Mouse (Mus musculus): ENCODE results near the gene Rragc. TPM values are rescaled to one million over a fixed set of nuclear protein-coding genes. Genes with fewer than 3 reads are reported as not detected.

Gene Rragc
- polyA plus RNA-seq, 1 experiment from 2014 or later: 80.9 TPM

DNA sequence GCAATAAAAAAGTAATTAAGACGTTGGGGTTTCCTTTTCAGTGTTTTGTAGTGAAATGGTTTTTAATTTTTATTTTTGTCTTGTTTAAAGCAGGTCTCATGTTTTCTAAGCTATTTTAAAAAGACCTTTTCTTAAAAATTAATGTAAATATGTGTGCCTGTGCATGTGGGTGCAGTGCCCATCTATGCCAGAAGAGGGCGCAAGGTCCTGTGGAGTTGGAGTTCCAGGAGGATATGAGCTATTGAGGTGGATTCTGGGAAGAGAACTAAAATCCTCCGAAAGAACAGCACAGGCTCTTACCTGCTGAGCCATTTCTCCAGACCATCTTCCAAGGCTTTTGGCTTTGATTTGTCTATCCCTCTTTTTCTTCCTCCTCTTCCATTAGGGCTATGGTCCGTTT lies 53.8 kb downstream of the Rragc start:
- peaks cover 15% of the 10 kb centered on the region for H3K27me3 ChIP-seq
- ATAC-seq: no peak
- no peak for DNase-seq (ENCODE audit: low read depth, low spot score)
- TF ChIP-seq CTCF (IDR thresholded peaks at IDR 0.05): peak; percentile 65
- in situ Hi-C loops (cut with MboI; ENCODE audit: low pct_unique_long_range_greater_than_20kb): no loop called here
- POLR2A ChIA-PET: no interaction called here
- CTCF ChIA-PET: interaction anchor here (0.8 kb wide), 1 partner anchor 20 kb away, joined by 5 read pairs; no protein-coding TSS in a partner anchor

DNA sequence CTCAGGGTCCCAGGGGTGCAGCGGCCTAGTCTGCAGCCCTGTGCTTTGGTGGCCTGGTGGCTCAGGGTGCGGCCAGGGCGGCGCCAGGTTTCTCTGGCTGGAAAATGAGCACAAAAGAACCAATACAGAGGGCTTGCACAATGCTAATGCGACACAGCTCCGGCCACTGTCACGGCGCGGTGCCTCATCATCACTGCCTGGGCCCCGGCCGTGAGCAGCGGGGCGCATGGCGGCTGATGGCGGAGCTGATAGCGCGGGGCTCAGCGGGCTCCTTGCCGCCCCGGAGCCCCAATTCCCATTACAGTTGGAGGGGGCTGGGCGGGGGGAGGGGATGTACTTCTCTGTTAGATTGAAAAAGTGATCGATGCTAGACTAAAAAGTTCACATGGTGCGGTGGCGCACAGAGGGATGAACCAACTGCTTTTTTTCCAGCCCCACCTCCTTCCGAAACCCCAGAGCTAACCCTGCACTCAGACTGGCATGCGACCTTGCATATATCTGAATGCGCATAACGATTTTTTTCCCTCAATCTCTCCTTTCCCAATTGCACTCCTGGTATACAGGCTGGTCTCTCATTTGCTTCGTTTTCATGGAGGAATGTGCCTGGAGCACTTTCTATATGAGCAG lies 55.3 kb downstream of the Rragc start:
- in situ Hi-C loops (cut with MboI; ENCODE audit: low pct_unique_long_range_greater_than_20kb): no loop called here
- no peak for TF ChIP-seq CTCF (IDR thresholded peaks at IDR 0.05)
- ChIA-PET CTCF (no interaction called here), POLR2A (no interaction called here)
- H3K27me3 ChIP-seq: peaks cover 15% of the 10 kb centered on the region
- DNase-seq (ENCODE audit: low read depth, low spot score) (no peak), ATAC-seq (no peak)

DNA sequence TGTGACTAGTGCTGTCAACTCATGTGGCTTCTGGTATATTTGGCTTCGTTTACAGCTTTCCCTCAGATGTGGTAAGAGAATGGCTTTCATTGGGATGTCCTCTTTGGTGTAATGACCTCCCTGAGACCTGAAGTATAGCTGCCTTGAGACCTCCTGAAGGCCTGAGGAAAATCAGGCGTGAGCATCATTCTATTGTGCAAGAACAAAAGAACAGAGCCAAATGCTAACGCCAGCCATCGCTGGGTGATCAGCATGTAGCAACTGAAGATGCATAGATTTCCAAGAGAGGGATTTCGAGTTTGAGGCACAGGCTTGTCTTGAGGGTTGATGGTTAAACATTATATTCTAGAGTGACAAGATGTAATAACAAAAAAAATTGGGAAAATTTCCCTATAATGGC lies 64.9 kb downstream of the Rragc start:
- peaks cover 18% of the 10 kb centered on the region for H3K27me3 ChIP-seq
- DNase-seq (ENCODE audit: low read depth, low spot score) (no peak), ATAC-seq (no peak)
- no peak for TF ChIP-seq CTCF (IDR thresholded peaks at IDR 0.05)
- CTCF ChIA-PET: no interaction called here
- in situ Hi-C loops (cut with MboI; ENCODE audit: low pct_unique_long_range_greater_than_20kb): no loop called here
- POLR2A ChIA-PET: no interaction called here

Other genes with a start within 250 kb of the Rragc start
- gene Macf1, start 233.1 kb upstream of the Rragc start, polyA plus RNA-seq (2021): 84.1 TPM
- gene Ndufs5, start 199.2 kb upstream of the Rragc start, polyA plus RNA-seq (2021): 64.3 TPM
- gene Akirin1, start 167.1 kb upstream of the Rragc start, polyA plus RNA-seq (2021): 30.5 TPM
- gene Rhbdl2, start 129.6 kb upstream of the Rragc start, polyA plus RNA-seq (2021): 19.0 TPM
- 0.09 TPM for gene 4933427I04Rik, start 57.8 kb upstream of the Rragc start, polyA plus RNA-seq (2021)
- gene Mycbp, start 12.6 kb upstream of the Rragc start, polyA plus RNA-seq (2021): 45.4 TPM
- gene 4930535I16Rik, start 576 bp downstream of the Rragc start, polyA plus RNA-seq (2021): 0.19 TPM